Mouse (Mus musculus): ENCODE measurements around the gene Eloa. TPM values are rescaled to one million over a fixed set of nuclear protein-coding genes. Genes with fewer than 3 reads are reported as not detected.

Gene Eloa
- polyA plus RNA-seq, 1 experiment from 2014 or later: 29.1 TPM

GRCm38 (mm10) chr4:135968271-135968869 is 53.2 kb downstream of the Eloa start:
- no peaks in the 10 kb centered on the region for H3K27me3 ChIP-seq (ENCODE audit: insufficient read depth, low read length)
- ATAC-seq (replicated peaks; ENCODE audit: low FRiP score, low read depth): no peak
- H3K9ac ChIP-seq (ENCODE audit: low read depth, low read length): no peak overlapping the region
- peaks cover 24% of the 10 kb centered on the region for H3K4me1 ChIP-seq (replicated peaks; ENCODE audit: insufficient read depth, low read length)
- no peak overlapping the region for H3K4me3 ChIP-seq (replicated peaks; ENCODE audit: low read depth, low read length)
- WGBS: 64% methylated on average over 19 of the region's 19 CpGs
- H3K27ac ChIP-seq: no peak overlapping the region
- H3K4me2 ChIP-seq (ENCODE audit: low read length): no peak overlapping the region
- no peaks in the 10 kb centered on the region for H3K9me3 ChIP-seq (replicated peaks; ENCODE audit: low read length)
- H3K36me3 ChIP-seq (ENCODE audit: insufficient read depth, low read length): peaks cover 37% of the 10 kb centered on the region
- TF ChIP-seq CTCF (IDR thresholded peaks at IDR 0.05; ENCODE audit: low read depth): no peak
- DNase-seq (ENCODE audit: low spot score): no peak

GRCm38 (mm10) chr4:135967086-135967760 is 54.3 kb downstream of the Eloa start:
- ATAC-seq (replicated peaks; ENCODE audit: low FRiP score, low read depth): no peak

GRCm38 (mm10) chr4:135966283-135966682 is 55.3 kb downstream of the Eloa start:
- H3K27ac ChIP-seq: no peak overlapping the region
- DNase-seq (ENCODE audit: low spot score) (no peak), ATAC-seq (replicated peaks; ENCODE audit: low FRiP score, low read depth) (no peak)
- H3K9ac ChIP-seq (ENCODE audit: low read depth, low read length): no peak overlapping the region
- H3K4me1 ChIP-seq (replicated peaks; ENCODE audit: insufficient read depth, low read length): peaks cover 14% of the 10 kb centered on the region
- no peaks in the 10 kb centered on the region for H3K9me3 ChIP-seq (replicated peaks; ENCODE audit: low read length)
- 91% methylated on average over 16 of the region's 16 CpGs for WGBS
- H3K27me3 ChIP-seq (ENCODE audit: insufficient read depth, low read length): no peaks in the 10 kb centered on the region
- H3K4me3 ChIP-seq (replicated peaks; ENCODE audit: low read depth, low read length): no peak overlapping the region
- H3K36me3 ChIP-seq (ENCODE audit: insufficient read depth, low read length): peaks cover 37% of the 10 kb centered on the region
- no peak for TF ChIP-seq CTCF (IDR thresholded peaks at IDR 0.05; ENCODE audit: low read depth)
- H3K4me2 ChIP-seq (ENCODE audit: low read length): no peak overlapping the region

More at GRCm38 (mm10) chr4:135967086-135967760, 54.3 kb downstream of the Eloa start:
- Histone ChIP-seq H3K4me2 (ENCODE audit: low read length) (no peak overlapping the region), H3K9ac (ENCODE audit: low read depth, low read length) (no peak overlapping the region), H3K27ac (no peak overlapping the region), H3K36me3 (ENCODE audit: insufficient read depth, low read length) (peaks cover 37% of the 10 kb centered on the region), H3K4me3 (replicated peaks; ENCODE audit: low read depth, low read length) (no peak overlapping the region), H3K27me3 (ENCODE audit: insufficient read depth, low read length) (no peaks in the 10 kb centered on the region), H3K4me1 (replicated peaks; ENCODE audit: insufficient read depth, low read length) (peaks cover 19% of the 10 kb centered on the region), H3K9me3 (replicated peaks; ENCODE audit: low read length) (no peaks in the 10 kb centered on the region)
- TF ChIP-seq CTCF (IDR thresholded peaks at IDR 0.05; ENCODE audit: low read depth): no peak
- DNase-seq (ENCODE audit: low spot score): no peak
- WGBS: 88% methylated on average over 18 of the region's 18 CpGs

GRCm38 (mm10) chr4:135965113-135965512 is 56.5 kb downstream of the Eloa start:
- H3K27ac ChIP-seq: no peak overlapping the region
- H3K9ac ChIP-seq (ENCODE audit: low read depth, low read length): 0 out of 2 replicates have a peak overlapping the region, but pooled peaks have one; percentile 25
- peaks cover 38% of the 10 kb centered on the region for H3K36me3 ChIP-seq (ENCODE audit: insufficient read depth, low read length)
- H3K27me3 ChIP-seq (ENCODE audit: insufficient read depth, low read length): no peaks in the 10 kb centered on the region
- no peak for TF ChIP-seq CTCF (IDR thresholded peaks at IDR 0.05; ENCODE audit: low read depth)
- no peak for DNase-seq (ENCODE audit: low spot score)
- peaks cover 8% of the 10 kb centered on the region for H3K4me1 ChIP-seq (replicated peaks; ENCODE audit: insufficient read depth, low read length)
- H3K4me2 ChIP-seq (ENCODE audit: low read length): peak overlapping the region; percentile 95; the same call in 1 of the 2 replicates
- ATAC-seq (replicated peaks; ENCODE audit: low FRiP score, low read depth): no peak
- no peak overlapping the region for H3K4me3 ChIP-seq (replicated peaks; ENCODE audit: low read depth, low read length)
- no peaks in the 10 kb centered on the region for H3K9me3 ChIP-seq (replicated peaks; ENCODE audit: low read length)
- WGBS: 76% methylated on average over 9 of the region's 9 CpGs

- H3K27me3 ChIP-seq (ENCODE audit: insufficient read depth, low read length): no peaks in the 10 kb centered on the region
- H3K9ac ChIP-seq (ENCODE audit: low read depth, low read length): peak overlapping the region; percentile 72
- ATAC-seq (replicated peaks; ENCODE audit: low FRiP score, low read depth): peak; percentile 23; the same call in 1 of the 2 replicates
- H3K4me3 ChIP-seq (replicated peaks; ENCODE audit: low read depth, low read length): peak overlapping the region; percentile 54
- H3K9me3 ChIP-seq (replicated peaks; ENCODE audit: low read length): no peaks in the 10 kb centered on the region
- no peak for DNase-seq (ENCODE audit: low spot score)
- TF ChIP-seq CTCF (IDR thresholded peaks at IDR 0.05; ENCODE audit: low read depth): no peak
- H3K4me1 ChIP-seq (replicated peaks; ENCODE audit: insufficient read depth, low read length): peaks cover 8% of the 10 kb centered on the region
- peak overlapping the region; percentile 95 for H3K4me2 ChIP-seq (ENCODE audit: low read length)
- peak overlapping the region; percentile 83 for H3K27ac ChIP-seq
- WGBS: 1% methylated on average over 12 of the region's 12 CpGs
- H3K36me3 ChIP-seq (ENCODE audit: insufficient read depth, low read length): peaks cover 35% of the 10 kb centered on the region
Observed at GRCm38 (mm10) chr4:135964426-135964825, 57.1 kb downstream of the Eloa start.

- ATAC-seq (replicated peaks; ENCODE audit: low FRiP score, low read depth) (peak; percentile 89), DNase-seq (ENCODE audit: low spot score) (peak; percentile 97)
- Histone ChIP-seq H3K9ac (ENCODE audit: low read depth, low read length) (peak within 1 kb of the TSS; percentile 72), H3K36me3 (ENCODE audit: insufficient read depth, low read length) (peaks cover 34% of the 10 kb centered on the region), H3K27ac (peak within 1 kb of the TSS; percentile 90), H3K4me3 (replicated peaks; ENCODE audit: low read depth, low read length) (peak within 1 kb of the TSS; percentile 54), H3K27me3 (ENCODE audit: insufficient read depth, low read length) (no peaks in the 10 kb centered on the region), H3K4me1 (replicated peaks; ENCODE audit: insufficient read depth, low read length) (peaks cover 8% of the 10 kb centered on the region), H3K4me2 (ENCODE audit: low read length) (peak within 1 kb of the TSS; percentile 95), H3K9me3 (replicated peaks; ENCODE audit: low read length) (no peaks in the 10 kb centered on the region)
- WGBS: under 1% methylated on average over 56 of the region's 56 CpGs
- TF ChIP-seq CTCF (IDR thresholded peaks at IDR 0.05; ENCODE audit: low read depth): no peak
Observed at GRCm38 (mm10) chr4:135963457-135964193, 57.9 kb downstream of the Eloa start, which contains the start of gene Gale. Gene Gale, plus strand, starts transcription at chr4:135963727.
